Mouse (Mus musculus) lung, postnatal 0 days (tissue): ENCODE results near the gene Fam20b.

ENCODE experiments used
- CTCF ChIP-seq: IDR thresholded peaks from 2 replicates; pipeline ENCODE4 v1.5.1; 2016; ENCODE audit warnings: antibody characterized with exemption, mild to moderate bottlenecking
- EP300 ChIP-seq: IDR thresholded peaks from 2 replicates; pipeline ENCODE4 v1.6.1; 2016; ENCODE audit warnings: antibody characterized with exemption, mild to moderate bottlenecking, control low read depth

GRCm38 (mm10) chr1:156676596-156676995, 42.3 kb downstream of the Fam20b start:
- no peak for TF ChIP-seq CTCF
- no peak for TF ChIP-seq EP300
